Mouse (Mus musculus) retina, postnatal 1 day (tissue): Measurements from ENCODE around the gene Wdr83os.

Source experiments
- DNase-seq: peaks from one replicate; pipeline ENCODE4 v3.0.0-alpha.2; 2012

Wdr83os gene

GRCm38 (mm10) chr8:85080532-85081215 is at the start of gene Wdr83os:
TSS of gene Wdr83os (plus strand) at chr8:85080740.
- DNase-seq, result peak; percentile 91

GRCm38 (mm10) chr8:85032622-85033311 is 47.8 kb upstream of the Wdr83os start:
- no peak for DNase-seq

- no peak for DNase-seq
These were observed 46.7 kb upstream of the Wdr83os start for GRCm38 (mm10) chr8:85033867-85034266.

- peak; percentile 85 for DNase-seq
These were observed 45.8 kb upstream of the Wdr83os start for GRCm38 (mm10) chr8:85034764-85035163.

- no peak for DNase-seq
These were observed 45.3 kb upstream of the Wdr83os start for GRCm38 (mm10) chr8:85035165-85035727.

GRCm38 (mm10) chr8:85035728-85036310 is 44.7 kb upstream of the Wdr83os start:
- DNase-seq, result no peak

DNA sequence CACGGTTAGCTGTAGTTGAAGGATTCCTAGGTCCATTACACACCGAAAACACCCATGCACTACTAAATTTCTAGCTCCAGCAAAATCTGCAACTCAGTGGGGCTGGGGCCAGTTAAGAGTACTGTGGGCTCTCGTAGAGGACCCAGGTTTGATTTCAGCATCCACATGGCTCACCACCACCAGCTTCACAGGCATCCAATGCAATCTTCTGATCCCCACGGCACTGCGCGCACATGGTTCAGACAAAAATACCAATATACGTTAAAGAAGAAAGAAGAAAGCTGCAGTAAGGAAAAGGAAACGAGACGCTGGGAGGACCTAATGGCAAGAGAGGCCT is 44.2 kb upstream of the Wdr83os start:
- DNase-seq, result no peak

DNA sequence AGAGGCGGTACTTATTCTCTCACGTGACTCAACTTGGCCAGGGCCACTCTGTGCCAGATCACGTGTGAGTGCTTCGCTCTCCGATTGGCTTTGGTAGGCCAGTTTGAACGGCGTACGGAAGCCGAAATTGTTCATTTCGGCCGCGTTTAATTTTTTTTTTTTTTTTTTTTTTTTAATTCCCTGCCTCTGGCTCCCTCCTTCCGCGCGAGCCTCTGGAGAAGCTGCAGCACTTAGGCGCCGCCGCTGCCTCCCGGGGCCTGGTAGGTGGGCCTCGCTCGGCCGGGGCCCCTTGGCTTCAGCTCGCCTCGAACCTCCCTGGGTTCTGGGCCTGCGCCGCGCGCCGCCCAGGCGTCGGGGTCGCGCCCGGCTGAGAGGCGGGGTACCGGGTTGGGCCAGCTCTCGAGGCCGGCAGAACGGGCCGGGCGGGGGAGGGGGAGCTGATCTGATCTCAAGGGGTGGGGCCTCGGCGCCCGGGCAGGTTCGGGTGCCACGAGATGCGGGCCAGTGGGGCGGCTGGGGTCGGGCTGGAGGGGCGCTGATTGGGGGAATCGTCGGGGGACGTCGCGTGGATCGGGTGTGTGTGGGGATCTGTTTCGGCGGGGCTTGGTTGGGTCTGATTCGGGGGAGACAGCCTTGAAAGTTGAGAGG is 43.7 kb upstream of the Wdr83os start, which contains the start of gene Tnpo2:
Gene Tnpo2 (plus strand): TSS at position 198 of the 648 bp plus-strand sequence.
- DNase-seq, result peak; percentile 99

GRCm38 (mm10) chr8:85037366-85037680 is 43.2 kb upstream of the Wdr83os start:
- DNase-seq, result no peak

- DNase-seq, result peak; percentile 37
These were observed 42.6 kb upstream of the Wdr83os start for GRCm38 (mm10) chr8:85037681-85038531.

DNA sequence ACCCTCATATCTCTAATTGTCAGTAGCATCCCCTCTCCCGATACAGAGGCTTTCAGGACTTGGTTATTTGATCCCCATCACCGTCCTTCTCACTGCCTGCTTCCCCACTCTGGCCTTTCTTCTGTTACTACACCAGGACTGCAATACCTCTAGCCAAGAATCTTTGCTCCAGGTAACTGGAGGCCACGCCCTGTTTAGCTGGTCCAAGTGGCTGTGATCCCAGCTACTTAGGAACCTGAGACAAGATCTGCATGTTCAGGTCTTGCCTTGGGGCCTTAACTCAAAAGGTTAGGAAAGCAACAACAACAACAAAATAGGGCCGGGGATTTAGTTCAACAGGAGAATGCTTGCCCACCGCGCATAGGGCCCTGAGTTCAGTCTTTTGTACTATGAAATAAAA is 36.9 kb upstream of the Wdr83os start:
- no peak for DNase-seq

- no peak for DNase-seq
These were observed 23.2 kb upstream of the Wdr83os start for GRCm38 (mm10) chr8:85057367-85057766.

DNA sequence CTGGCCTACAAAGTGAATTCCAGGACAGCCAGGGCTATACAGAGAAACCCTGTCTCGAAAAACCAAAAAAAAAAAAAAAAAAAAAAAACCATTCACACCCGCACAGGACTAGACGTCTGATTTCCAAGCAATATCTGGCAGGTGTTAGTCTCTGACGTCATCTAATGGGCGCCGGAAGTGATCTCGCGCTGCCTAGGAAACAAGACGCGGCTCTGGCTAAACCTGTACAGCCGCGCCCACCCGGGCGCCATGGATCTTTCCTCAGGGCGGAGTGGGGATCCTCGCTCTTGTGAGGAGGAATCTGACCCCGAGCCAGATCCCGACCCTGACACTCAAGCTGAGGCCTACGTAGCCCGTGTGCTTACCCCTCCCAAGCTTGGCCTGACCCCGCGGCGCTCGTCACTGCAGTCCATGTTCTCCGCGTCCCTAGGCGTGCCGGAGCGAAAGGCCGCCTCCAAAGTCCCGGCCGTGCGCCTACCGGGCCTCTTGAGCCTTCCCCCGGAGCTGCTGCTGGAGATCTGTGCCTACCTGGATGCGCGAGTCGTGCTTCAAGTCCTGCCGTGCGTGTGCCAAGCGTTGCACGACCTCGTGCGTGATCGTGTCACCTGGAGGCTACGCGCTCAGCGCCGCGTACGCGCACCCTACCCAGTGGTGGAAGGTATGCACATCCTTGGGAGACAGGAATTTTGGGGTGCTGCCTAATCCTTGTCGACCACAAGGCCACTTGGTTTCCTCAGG is 20.5 kb upstream of the Wdr83os start, which contains the start of gene Fbxw9:
Gene Fbxw9 (plus strand): TSS at position 177 of the 738 bp plus-strand sequence.
- peak; percentile 94 for DNase-seq

GRCm38 (mm10) chr8:85062603-85063002 is 17.9 kb upstream of the Wdr83os start:
- no peak for DNase-seq

- DNase-seq, result no peak
These were observed 15.3 kb upstream of the Wdr83os start for GRCm38 (mm10) chr8:85065213-85065612.

GRCm38 (mm10) chr8:85067155-85067554 is 13.4 kb upstream of the Wdr83os start:
- no peak for DNase-seq

- DNase-seq, result no peak
These were observed 12.6 kb upstream of the Wdr83os start, which contains the start of gene Gm5741 for GRCm38 (mm10) chr8:85067982-85068381. TSS of gene Gm5741 (minus strand) at chr8:85067982.

DNA sequence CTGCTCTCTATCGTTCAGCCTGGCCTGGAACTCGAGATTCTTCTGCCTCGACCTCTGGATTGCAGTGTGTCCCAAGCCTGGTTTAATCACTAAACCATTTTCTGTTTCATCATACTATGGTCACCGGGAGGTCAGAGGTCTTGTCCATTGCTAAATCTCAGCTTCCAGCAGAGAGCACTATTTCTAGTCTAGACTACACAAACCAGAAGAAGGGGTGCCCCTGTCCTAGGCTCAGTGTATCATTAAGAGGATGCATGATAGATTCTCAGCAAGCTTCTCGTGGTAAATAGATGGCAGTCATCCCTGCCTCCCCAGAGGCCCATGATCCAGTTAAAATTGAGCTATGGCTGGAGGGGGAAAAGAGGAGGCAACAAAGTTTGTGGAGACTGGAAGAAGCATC is 9.5 kb upstream of the Wdr83os start:
- DNase-seq, result no peak

DNA sequence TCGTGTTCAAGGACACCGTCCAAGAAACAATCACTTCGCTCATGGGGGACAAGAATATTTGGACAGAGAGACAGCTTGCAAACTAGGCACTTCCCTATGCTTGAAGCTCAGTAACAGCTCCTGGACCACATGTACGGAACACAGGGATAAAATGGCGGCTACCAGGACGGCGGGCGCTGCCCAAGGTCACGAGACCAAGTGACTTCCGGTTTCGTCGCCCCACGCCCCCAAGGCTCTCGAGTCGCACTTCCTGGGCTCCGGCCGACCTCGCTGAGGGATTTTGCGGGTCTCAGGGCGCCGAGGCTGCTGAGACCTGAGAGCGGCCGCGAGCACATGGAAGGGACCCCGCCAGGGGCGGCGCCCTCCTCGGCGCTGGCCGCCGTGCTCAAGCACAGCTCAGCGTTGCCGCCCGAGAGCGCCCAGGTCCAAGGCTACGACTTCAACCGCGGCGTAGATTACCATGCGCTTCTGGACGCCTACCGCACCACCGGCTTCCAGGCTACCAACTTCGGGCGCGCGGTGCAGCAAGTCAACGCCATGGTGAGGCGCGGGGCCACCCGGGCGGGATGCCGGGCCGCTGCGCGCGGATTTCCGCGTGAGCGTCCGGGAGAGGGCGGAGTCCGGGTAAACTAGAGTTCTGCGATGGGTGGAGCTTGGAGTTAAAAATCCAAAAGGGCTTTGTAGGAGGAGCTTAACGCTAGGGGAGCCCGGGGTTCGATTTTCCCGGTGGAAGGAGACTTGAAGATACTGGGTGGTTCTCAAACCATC is 8.8 kb upstream of the Wdr83os start, which contains the start of gene Dhps:
Gene Dhps (plus strand): TSS at position 244 of the 768 bp plus-strand sequence.
- peak; percentile 95 for DNase-seq

- DNase-seq, result no peak
These were observed 8.1 kb upstream of the Wdr83os start for GRCm38 (mm10) chr8:85072364-85072929.
